Mouse (Mus musculus) urinary bladder, postnatal 36 days (tissue): ENCODE results near the gene Timm9.

Experiments
- DNase-seq, 2 experiments: peaks; one replicate each; pipeline ENCODE4 v3.0.0; 2022; ENCODE audit warnings: low spot score in 2 of 2, mixed read lengths in 1 of 2

Gene Timm9

GRCm38 (mm10) chr12:71136130-71136973, at the start of gene Timm9, which contains the start of gene 2700049A03Rik:
Timm9 (minus strand) TSS chr12:71136684.
2700049A03Rik (plus strand) TSS chr12:71136848.
- DNase-seq, result peak; percentile 61 to 70

- DNase-seq, result no peak
Measured at GRCm38 (mm10) chr12:71184396-71184795, 47.9 kb upstream of the Timm9 start.

- DNase-seq, result no peak
Measured at GRCm38 (mm10) chr12:71183736-71184135, 47.3 kb upstream of the Timm9 start.

GRCm38 (mm10) chr12:71169911-71170310, 33.4 kb upstream of the Timm9 start:
- DNase-seq, result no peak

- no peak for DNase-seq
Measured at GRCm38 (mm10) chr12:71164410-71164809, 27.9 kb upstream of the Timm9 start.

GRCm38 (mm10) chr12:71157974-71158373, 21.5 kb upstream of the Timm9 start:
- no peak for DNase-seq

GRCm38 (mm10) chr12:71154979-71155378, 18.5 kb upstream of the Timm9 start:
- DNase-seq, result no peak

- no peak for DNase-seq
Measured at GRCm38 (mm10) chr12:71150167-71150566, 13.7 kb upstream of the Timm9 start.

GRCm38 (mm10) chr12:71149456-71149855, 13.0 kb upstream of the Timm9 start:
- DNase-seq, result no peak

GRCm38 (mm10) chr12:71148801-71149200, 12.3 kb upstream of the Timm9 start:
- DNase-seq, result no peak

GRCm38 (mm10) chr12:71147641-71148040, 11.2 kb upstream of the Timm9 start:
- peak in 1 of 2 experiments; percentile 15 for DNase-seq

GRCm38 (mm10) chr12:71141189-71141588, 4.7 kb upstream of the Timm9 start:
- no peak for DNase-seq

GRCm38 (mm10) chr12:71139258-71139828, 2.9 kb upstream of the Timm9 start:
- DNase-seq, result no peak

- no peak for DNase-seq
Measured at GRCm38 (mm10) chr12:71137686-71138085, 1.2 kb upstream of the Timm9 start.

GRCm38 (mm10) chr12:71136974-71137491, 549 bp upstream of the Timm9 start:
- DNase-seq, result peak; percentile 66 to 71

GRCm38 (mm10) chr12:71135581-71135980, 903 bp downstream of the Timm9 start:
- no peak for DNase-seq

GRCm38 (mm10) chr12:71123286-71123685, 13.2 kb downstream of the Timm9 start:
- no peak for DNase-seq

GRCm38 (mm10) chr12:71122731-71123130, 13.8 kb downstream of the Timm9 start:
- no peak for DNase-seq

GRCm38 (mm10) chr12:71116411-71116810, 20.1 kb downstream of the Timm9 start:
- DNase-seq, result no peak

GRCm38 (mm10) chr12:71113675-71114288, 22.7 kb downstream of the Timm9 start:
- DNase-seq, result peak in 1 of 2 experiments; percentile 24

GRCm38 (mm10) chr12:71113074-71113473, 23.4 kb downstream of the Timm9 start:
- DNase-seq, result no peak

- DNase-seq, result peak in 1 of 2 experiments; percentile 33
Measured at GRCm38 (mm10) chr12:71111331-71111730, 25.2 kb downstream of the Timm9 start, which contains the start of gene Tomm20l. Tomm20l (plus strand) TSS chr12:71111428.
